Mouse (Mus musculus) G1E-ER4 (cell line): Measurements from ENCODE around the gene Olfr1265. TPM values are rescaled to one million over a fixed set of nuclear protein-coding genes. Genes with fewer than 3 reads are reported as not detected.

Experiments used
- GATA1 ChIP-seq: IDR thresholded peaks from one replicate; pipeline ENCODE4 v1.8.0; 2012; ENCODE audit warnings: low read length, inconsistent platforms
- polyA plus RNA-seq: library from polyadenylated mRNA; stranded (reverse); fragments of >175 nt; gene quantifications from 2 replicates; pipeline ENCODE4 v1.2.3, GENCODE M21; 2012

Gene Olfr1265
- polyA plus RNA-seq: not detected in 2 replicates

DNA sequence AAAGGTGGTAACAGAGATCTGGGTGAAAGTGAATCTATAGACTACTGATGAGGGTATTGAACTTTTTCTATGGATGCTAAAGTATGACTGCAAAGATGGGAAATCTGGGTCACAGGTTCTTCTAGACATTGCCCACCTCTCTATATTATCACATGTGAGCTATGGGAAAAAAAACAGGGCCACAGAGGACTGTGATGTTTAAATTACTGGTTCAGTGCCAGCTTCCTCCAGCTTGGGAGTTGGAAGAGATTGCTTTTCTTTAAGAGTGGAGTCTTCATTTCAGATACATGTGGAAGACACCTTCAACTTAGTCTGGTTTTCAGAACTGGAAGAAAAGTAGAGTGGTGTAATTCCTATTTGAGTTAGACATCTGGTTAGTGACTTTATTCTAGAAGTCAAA lies at the start of gene Olfr1265:
TSS of gene Olfr1265 (plus strand) at position 301 of the 400 bp plus-strand sequence.
- no peak for TF ChIP-seq GATA1

DNA sequence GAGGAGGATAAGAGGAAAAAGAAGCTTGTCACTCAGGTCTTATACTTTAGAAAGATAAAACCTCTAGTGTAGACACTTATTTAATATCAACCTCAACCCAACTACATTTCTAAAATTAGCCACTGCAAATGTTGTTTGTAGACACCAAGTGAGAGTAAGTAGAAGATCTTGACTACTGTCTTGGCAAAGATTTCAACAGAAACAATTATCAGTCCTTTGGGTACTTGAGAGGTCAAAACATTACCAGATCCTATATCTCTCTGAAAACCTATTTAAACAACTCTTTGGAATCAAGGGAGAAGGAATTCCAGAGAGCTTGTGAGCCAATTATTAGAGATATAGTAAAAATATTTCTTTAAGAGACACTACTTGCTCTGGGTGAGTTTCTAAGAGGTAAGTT lies 44.2 kb upstream of the Olfr1265 start, which contains the start of gene Olfr1261:
TSS of gene Olfr1261 (plus strand) at position 301 of the 400 bp plus-strand sequence.
- no peak for TF ChIP-seq GATA1

DNA sequence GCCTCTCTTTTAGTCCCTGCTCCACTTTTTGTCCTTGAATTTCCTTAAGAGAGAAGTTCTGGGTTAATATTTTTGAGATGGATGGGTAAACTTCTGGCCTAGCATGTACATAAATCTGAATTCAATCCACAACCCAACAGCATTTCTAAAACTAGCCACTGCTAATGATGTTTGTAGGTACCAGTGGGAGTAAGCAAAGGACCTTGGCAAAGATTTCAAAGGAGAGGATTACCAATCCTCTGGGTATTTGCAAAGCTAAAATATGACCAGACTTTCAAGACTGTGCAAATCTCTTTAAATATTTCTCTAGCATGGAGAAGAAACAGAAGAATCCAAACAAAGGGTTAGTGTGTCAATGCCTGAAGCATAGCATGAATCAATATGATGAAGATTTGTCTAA lies 35.3 kb upstream of the Olfr1265 start, which contains the start of gene Olfr1262:
TSS of gene Olfr1262 (plus strand) at position 301 of the 400 bp plus-strand sequence.
- no peak for TF ChIP-seq GATA1

DNA sequence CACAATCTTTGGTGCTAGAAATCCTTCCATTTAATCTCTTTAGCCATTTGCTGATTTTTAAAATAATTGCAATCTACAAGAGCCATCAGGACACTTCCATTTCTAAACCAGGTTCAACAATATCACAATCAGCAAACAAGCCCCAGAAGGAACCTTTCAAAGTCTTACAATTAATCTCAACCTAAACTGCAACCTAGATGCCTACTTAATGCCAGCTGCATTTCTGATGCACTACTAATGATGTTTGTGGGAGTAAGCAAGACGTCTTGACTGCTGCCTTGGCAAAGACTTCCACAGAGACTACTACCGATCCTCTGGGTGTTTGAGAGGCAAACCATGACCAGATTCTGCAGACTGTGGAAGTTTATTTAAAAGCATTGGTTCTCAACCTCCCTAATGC lies 23.3 kb upstream of the Olfr1265 start, which contains the start of gene Olfr1263:
TSS of gene Olfr1263 (plus strand) at position 301 of the 400 bp plus-strand sequence.
- no peak for TF ChIP-seq GATA1

DNA sequence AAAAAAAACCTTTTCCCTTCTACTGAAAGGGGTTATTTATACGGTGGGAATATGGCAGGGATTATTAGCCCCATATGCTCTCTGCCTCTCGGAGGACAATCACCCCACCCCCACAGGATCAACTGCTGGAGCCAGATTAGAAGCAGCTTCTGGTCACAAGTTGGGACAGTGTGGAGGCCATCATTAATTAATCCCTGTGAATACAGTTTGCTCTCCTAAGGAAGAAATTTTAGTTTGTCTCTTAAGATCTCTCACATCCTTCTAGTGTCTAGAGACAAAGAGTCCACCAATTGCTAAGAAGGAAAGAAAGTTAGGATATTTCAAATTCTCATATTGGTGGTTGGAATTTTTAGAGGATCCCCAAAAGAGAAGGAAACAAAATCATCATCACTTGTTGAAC lies 9.7 kb upstream of the Olfr1265 start, which contains the start of gene Olfr1264:
TSS of gene Olfr1264 (minus strand) at position 101 of the 400 bp plus-strand sequence.
- no peak for TF ChIP-seq GATA1

DNA sequence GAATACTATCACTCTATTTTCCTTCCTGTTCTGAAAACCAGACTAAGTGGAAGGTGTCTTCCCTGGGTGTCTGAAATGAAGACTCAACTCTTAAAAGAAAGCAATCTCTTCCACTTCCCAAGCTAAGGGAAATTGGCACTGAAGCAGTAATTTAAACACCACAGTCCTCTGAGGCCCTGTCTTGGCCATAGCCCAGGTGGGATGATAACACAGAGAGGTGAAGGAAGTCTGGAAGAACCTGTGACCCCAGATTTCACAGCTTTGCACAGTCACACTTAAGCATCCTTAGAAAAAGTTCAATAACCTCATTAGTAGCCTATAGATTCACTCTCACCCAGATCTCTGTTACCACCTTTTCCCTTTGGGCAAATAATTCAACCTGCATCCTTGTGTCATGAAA lies 28.4 kb downstream of the Olfr1265 start, which contains the start of gene Olfr140:
TSS of gene Olfr140 (minus strand) at position 101 of the 400 bp plus-strand sequence.
- no peak for TF ChIP-seq GATA1

DNA sequence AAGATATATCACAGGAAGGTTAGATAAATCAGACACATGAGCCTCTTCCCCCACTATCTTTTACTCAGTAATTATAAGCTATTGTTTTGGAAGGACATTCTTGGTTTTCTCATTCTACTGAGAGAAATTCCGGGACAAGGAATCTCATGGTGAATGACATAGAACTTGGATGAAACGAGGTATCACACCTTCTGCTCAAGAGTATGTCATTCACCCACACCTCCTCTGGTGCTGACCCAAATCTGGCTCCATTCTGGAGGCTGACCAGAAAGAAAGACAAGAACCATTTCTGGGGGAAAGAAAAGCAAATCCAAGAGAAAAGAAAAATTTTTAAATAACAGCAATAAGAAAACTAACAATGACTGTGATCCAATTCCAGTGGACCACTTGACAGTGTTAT lies 34.9 kb downstream of the Olfr1265 start:
- TF ChIP-seq GATA1: no peak

Other genes with a start within 250 kb of the Olfr1265 start
- gene Olfr1254, start 241.7 kb upstream of the Olfr1265 start, polyA plus RNA-seq: not detected in 2 replicates
- not detected in 2 replicates for gene Olfr1255, start 223.3 kb upstream of the Olfr1265 start, polyA plus RNA-seq
- not detected in 2 replicates for gene Olfr1256, start 193.8 kb upstream of the Olfr1265 start, polyA plus RNA-seq
- gene Olfr48, start 187.1 kb upstream of the Olfr1265 start, polyA plus RNA-seq: not detected in 2 replicates
- not detected in 2 replicates for gene Olfr1257, start 156.9 kb upstream of the Olfr1265 start, polyA plus RNA-seq
- not detected in 2 replicates for gene Olfr1258, start 108.0 kb upstream of the Olfr1265 start, polyA plus RNA-seq
- gene Olfr1259, start 86.7 kb upstream of the Olfr1265 start, polyA plus RNA-seq: not detected in 2 replicates
- gene Olfr1260, start 61.0 kb upstream of the Olfr1265 start, polyA plus RNA-seq: not detected in 2 replicates
- gene Olfr1261, start 44.1 kb upstream of the Olfr1265 start, polyA plus RNA-seq: not detected in 2 replicates
- not detected in 2 replicates for gene Olfr1262, start 35.2 kb upstream of the Olfr1265 start, polyA plus RNA-seq
- gene Olfr1263, start 23.2 kb upstream of the Olfr1265 start, polyA plus RNA-seq: not detected in 2 replicates
- gene Olfr1264, start 9.8 kb upstream of the Olfr1265 start, polyA plus RNA-seq: not detected in 2 replicates
- not detected in 2 replicates for gene Olfr140, start 28.3 kb downstream of the Olfr1265 start, polyA plus RNA-seq
- gene Olfr1269, start 86.1 kb downstream of the Olfr1265 start, polyA plus RNA-seq: not detected in 2 replicates
- not detected in 2 replicates for gene Olfr32, start 107.0 kb downstream of the Olfr1265 start, polyA plus RNA-seq
- not detected in 2 replicates for gene Olfr1270, start 117.8 kb downstream of the Olfr1265 start, polyA plus RNA-seq
- not detected in 2 replicates for gene Olfr1506, start 189.2 kb downstream of the Olfr1265 start, polyA plus RNA-seq
- gene Olfr142, start 222.3 kb downstream of the Olfr1265 start, polyA plus RNA-seq: not detected in 2 replicates
- not detected in 2 replicates for gene Olfr1271, start 235.7 kb downstream of the Olfr1265 start, polyA plus RNA-seq